Mouse (Mus musculus) embryonic fibroblast, embryonic 13.5 days (primary cell): ENCODE results near the gene Calr. TPM values are rescaled to one million over a fixed set of nuclear protein-coding genes. Genes with fewer than 3 reads are reported as not detected.

Experiments
- H3K27ac ChIP-seq: 2 replicates; pipeline ENCODE4 v1.5.1; 2012; ENCODE audit warnings: low read length, control low read depth, inconsistent platforms; ENCODE audit not compliant: insufficient read depth
- H3K4me1 ChIP-seq: 2 replicates; pipeline ENCODE4 v1.6.1; 2011; ENCODE audit warnings: low read length; ENCODE audit not compliant: control insufficient read depth, insufficient read depth
- H3K4me3 ChIP-seq: 2 replicates; pipeline ENCODE4 v1.5.1; 2011; ENCODE audit warnings: mild to moderate bottlenecking, control low read depth, low read length; ENCODE audit not compliant: insufficient read depth
- CTCF ChIP-seq: IDR thresholded peaks from 2 replicates; pipeline ENCODE4 v1.5.1; 2011; ENCODE audit warnings: mild to moderate bottlenecking, control low read depth, low read length, moderate library complexity, borderline replicate concordance; ENCODE audit not compliant: insufficient read depth
- POLR2A ChIP-seq: IDR thresholded peaks from 2 replicates; pipeline ENCODE4 v1.6.1; 2011; ENCODE audit warnings: low read depth, mild to moderate bottlenecking, control low read depth, low read length, moderate library complexity
- polyA plus RNA-seq: library from polyadenylated mRNA; stranded (reverse); fragments of >200 nt; gene quantifications from 2 replicates; pipeline ENCODE4 v1.2.4, GENCODE M21; 2011; ENCODE audit warnings: low read depth; ENCODE audit not compliant: missing spikeins, insufficient read length

Calr gene
- polyA plus RNA-seq, 1 experiment: 1,201 TPM

DNA sequence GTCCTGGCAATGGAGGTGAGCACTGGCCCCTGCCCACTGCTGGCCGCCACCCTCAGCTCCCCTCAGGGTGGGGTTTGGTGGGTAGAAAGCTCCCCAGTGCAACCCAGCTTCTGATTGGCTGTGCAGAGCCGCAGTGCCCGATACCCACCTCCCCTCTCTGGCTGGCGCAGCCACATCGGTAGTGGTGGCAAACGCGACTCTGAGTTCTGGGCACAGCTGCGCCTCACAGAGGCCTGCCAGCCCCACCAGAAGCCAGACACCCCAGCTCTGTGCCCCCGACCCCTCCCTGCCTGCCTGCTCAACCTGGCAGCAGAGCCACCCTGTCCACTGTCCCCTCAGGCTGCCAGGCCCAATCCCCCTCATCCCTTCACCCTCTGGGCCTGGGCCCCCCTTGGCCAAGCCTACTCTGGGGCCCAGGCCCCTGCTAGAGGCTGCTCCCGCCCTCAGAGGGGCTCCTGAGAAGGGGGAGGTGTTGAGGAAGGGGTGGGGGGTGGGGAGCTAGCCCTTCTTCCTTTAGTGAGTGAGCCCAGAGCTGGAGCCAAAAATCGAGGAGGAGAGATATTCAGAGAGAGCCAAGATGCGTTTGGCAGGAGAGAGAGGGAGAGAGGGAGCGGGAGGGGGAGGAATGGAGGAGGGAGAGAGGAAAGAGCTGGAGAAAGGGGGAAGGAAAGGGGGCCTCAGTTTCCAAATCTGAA lies 52.8 kb downstream of the Calr start:
- Histone ChIP-seq H3K4me3 (no peak overlapping the region), H3K4me1 (peaks cover 30% of the 10 kb centered on the region)

DNA sequence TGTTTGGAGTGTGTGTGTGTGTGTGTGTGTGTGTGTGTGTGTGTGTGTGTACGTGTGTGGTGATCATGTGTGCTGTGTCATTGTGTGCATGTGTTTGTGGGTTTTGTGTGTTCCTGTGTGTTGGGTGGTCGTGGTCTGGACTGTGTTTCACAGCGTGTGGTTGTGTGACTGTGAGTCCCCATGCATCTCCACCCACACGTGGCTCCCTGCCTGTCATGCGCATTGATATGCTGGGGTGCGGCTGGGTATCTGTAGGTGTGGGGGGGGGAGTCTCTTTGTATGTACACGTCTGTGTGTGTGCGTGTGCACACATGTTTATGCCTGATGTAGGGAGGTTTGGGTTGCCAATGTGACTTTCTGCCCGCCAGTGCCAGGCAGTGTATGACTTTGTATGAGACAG lies 53.6 kb downstream of the Calr start:
- no peak for TF ChIP-seq POLR2A
- no peak for TF ChIP-seq CTCF
- no peak overlapping the region; the same call in 1 of the 2 replicates for H3K27ac ChIP-seq
- peaks cover 37% of the 10 kb centered on the region for H3K4me1 ChIP-seq
- no peak overlapping the region for H3K4me3 ChIP-seq

More for the DNA sequence above, 52.8 kb downstream of the Calr start:
- no peak for TF ChIP-seq POLR2A
- no peak for TF ChIP-seq CTCF
- peak overlapping the region; percentile 36 for H3K27ac ChIP-seq

DNA sequence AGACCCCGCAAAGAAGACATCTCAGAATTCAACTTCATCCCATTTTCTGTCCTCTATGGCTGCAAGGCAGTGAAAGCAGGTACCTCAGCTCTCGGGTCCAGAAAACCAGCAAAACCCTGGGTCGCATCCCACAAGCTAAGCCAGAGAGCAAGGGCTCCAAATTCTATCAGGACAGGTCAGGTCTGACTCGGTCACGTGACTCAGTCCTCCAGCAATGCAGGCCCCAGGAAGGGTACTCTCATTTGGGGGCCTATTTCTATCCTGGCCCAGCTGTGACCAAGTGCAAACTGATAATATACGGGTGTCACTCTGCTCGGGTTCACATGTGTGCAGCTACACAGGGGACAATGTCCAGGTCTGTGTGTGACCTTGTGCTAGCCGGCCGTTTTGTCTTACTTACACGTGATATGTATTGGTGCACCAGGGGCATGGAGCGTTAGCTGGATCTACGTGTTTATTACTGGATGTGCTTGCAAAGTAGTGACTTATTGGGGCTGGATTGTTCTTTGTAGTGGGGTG lies 54.2 kb downstream of the Calr start:
- H3K27ac ChIP-seq: no peak overlapping the region; the same call in 1 of the 2 replicates
- peaks cover 39% of the 10 kb centered on the region for H3K4me1 ChIP-seq
- TF ChIP-seq POLR2A (no peak), CTCF (no peak)
- no peak overlapping the region for H3K4me3 ChIP-seq

Other genes starting within 250 kb of the Calr start
- 38.2 and 38.6 TPM in 2 replicates for gene Ier2, start 184.1 kb downstream of the Calr start, polyA plus RNA-seq
- 80.2 and 86.7 TPM in 2 replicates for gene Trmt1, start 160.6 kb downstream of the Calr start, polyA plus RNA-seq
- gene Nacc1, start 159.1 kb downstream of the Calr start, polyA plus RNA-seq: 47.2 and 54.9 TPM in 2 replicates
- gene Lyl1, start 145.5 kb downstream of the Calr start, polyA plus RNA-seq: not detected in 2 replicates
- gene G430095P16Rik, start 123.9 kb downstream of the Calr start, polyA plus RNA-seq: 0.74 TPM in 1 of 2 replicates, not detected in the other
- 173 and 236 TPM in 2 replicates for gene Nfix, start 46.6 kb downstream of the Calr start, polyA plus RNA-seq
- gene Dand5, start 24.1 kb downstream of the Calr start, polyA plus RNA-seq: 2.0 and 2.3 TPM in 2 replicates
- gene Gadd45gip1, start 15.4 kb downstream of the Calr start, polyA plus RNA-seq: 11.7 and 12.6 TPM in 2 replicates
- 57.6 and 61.7 TPM in 2 replicates for gene Rad23a, start 6.3 kb downstream of the Calr start, polyA plus RNA-seq
- 41.0 and 43.5 TPM in 2 replicates for gene Farsa, start 10.1 kb upstream of the Calr start, polyA plus RNA-seq
- gene Syce2, start 25.2 kb upstream of the Calr start, polyA plus RNA-seq: 8.7 and 18.9 TPM in 2 replicates
- 18.6 and 23.5 TPM in 2 replicates for gene Gcdh, start 47.0 kb upstream of the Calr start, polyA plus RNA-seq
- not detected in 2 replicates for gene Klf1, start 55.0 kb upstream of the Calr start, polyA plus RNA-seq
- gene Dnase2a, start 61.6 kb upstream of the Calr start, polyA plus RNA-seq: 17.2 and 19.7 TPM in 2 replicates
- not detected in 2 replicates for gene Mast1, start 90.4 kb upstream of the Calr start, polyA plus RNA-seq
- not detected in 2 replicates for gene Rtbdn, start 100.1 kb upstream of the Calr start, polyA plus RNA-seq
- gene Gm49661, start 122.5 kb upstream of the Calr start, polyA plus RNA-seq: not detected in 2 replicates
- 244 and 312 TPM in 2 replicates for gene Prdx2, start 122.7 kb upstream of the Calr start, polyA plus RNA-seq
- 27.9 and 30.7 TPM in 2 replicates for gene Rnaseh2a, start 122.8 kb upstream of the Calr start, polyA plus RNA-seq
- gene Junb, start 131.8 kb upstream of the Calr start, polyA plus RNA-seq: 35.0 and 42.0 TPM in 2 replicates
- gene Hook2, start 143.7 kb upstream of the Calr start, polyA plus RNA-seq: 7.9 and 8.1 TPM in 2 replicates
- gene Best2, start 167.6 kb upstream of the Calr start, polyA plus RNA-seq: not detected in 2 replicates
- gene Asna1, start 178.3 kb upstream of the Calr start, polyA plus RNA-seq: 71.1 and 73.2 TPM in 2 replicates
- gene Trir, start 179.9 kb upstream of the Calr start, polyA plus RNA-seq: 108 and 117 TPM in 2 replicates
- 106 and 120 TPM in 2 replicates for gene Tnpo2, start 190.0 kb upstream of the Calr start, polyA plus RNA-seq
- gene Fbxw9, start 213.1 kb upstream of the Calr start, polyA plus RNA-seq: 28.8 TPM in 2 replicates
- gene Gm5741, start 221.0 kb upstream of the Calr start, polyA plus RNA-seq: not detected in 2 replicates
- gene Dhps, start 224.8 kb upstream of the Calr start, polyA plus RNA-seq: 36.1 and 36.7 TPM in 2 replicates
- 133 and 144 TPM in 2 replicates for gene Wdr83os, start 233.8 kb upstream of the Calr start, polyA plus RNA-seq
- 19.5 and 22.2 TPM in 2 replicates for gene Wdr83, start 234.4 kb upstream of the Calr start, polyA plus RNA-seq
- 45.5 and 51.3 TPM in 2 replicates for gene Man2b1, start 236.3 kb upstream of the Calr start, polyA plus RNA-seq